Mouse (Mus musculus) ES-Bruce4 (cell line): ENCODE data around the gene Xcr1.

Source experiments
- EP300 ChIP-seq: IDR thresholded peaks from 2 replicates; pipeline ENCODE4 v1.6.1; 2011; ENCODE audit warnings: low read depth, low read length; ENCODE audit not compliant: insufficient read depth
- POLR2A ChIP-seq: IDR thresholded peaks from one replicate; pipeline ENCODE4 v1.8.1; 2011; ENCODE audit warnings: low read length; ENCODE audit not compliant: insufficient read depth

DNA sequence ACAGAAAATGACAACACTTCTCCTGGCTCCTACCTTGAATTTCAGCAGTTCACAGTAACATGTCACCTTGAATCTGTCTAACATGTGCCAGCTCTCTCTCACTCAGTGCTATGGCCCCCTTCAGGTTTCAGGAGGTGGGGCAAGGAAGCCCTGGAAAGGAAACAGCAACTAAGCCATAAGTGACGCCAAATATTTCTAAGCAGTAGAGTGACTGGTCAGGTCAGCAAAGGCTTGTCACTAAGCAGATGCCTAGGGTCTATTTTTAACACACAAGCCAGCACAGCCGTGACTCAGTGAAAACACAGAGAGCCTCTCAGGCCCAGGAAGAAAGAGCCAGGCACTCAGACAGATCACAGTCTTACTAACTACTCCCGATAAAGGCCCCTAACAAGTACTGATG is 16.7 kb downstream of the Xcr1 start:
- TF ChIP-seq EP300 (no peak), POLR2A (no peak)
